Mouse (Mus musculus) skeletal muscle tissue, adult 2 months (tissue): ENCODE results near the gene Klrc1.
A peak's percentile ranks its signal among the peaks of the same experiment; 100 is the strongest.
"Not testable (repeated sequence)": the region's sequence is repeated elsewhere in the genome, so short reads cannot be mapped to it uniquely, and the experiment has no call there.

Source experiments
- DNase-seq: peaks from one replicate; pipeline ENCODE4 v3.0.0-alpha.2; 2012; ENCODE audit warnings: low read depth, low spot score

Gene Klrc1

DNA sequence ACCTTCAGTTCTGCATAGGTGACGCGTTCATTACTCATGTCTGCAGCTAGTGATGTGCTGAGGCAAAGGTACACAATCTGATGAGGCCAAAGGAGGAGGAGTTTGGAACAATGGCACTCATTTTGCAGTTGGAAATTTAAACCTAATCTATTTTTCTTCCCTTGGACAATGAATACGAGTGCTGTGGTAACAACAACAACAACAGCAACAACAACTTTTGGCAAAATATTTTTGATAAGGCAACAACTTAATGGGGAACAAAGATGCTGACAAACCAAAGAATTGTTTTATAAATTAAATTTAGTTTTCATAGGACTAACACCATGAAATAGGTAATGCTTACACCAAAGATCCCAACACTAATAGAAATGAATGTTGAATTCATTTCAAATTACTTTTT lies at the start of gene Klrc1:
Gene Klrc1 (minus strand): TSS at position 101 of the 400 bp plus-strand sequence.
- DNase-seq = no peak

GRCm38 (mm10) chr6:129727237-129727636 lies 48.5 kb upstream of the Klrc1 start:
- no peak for DNase-seq

- no peak for DNase-seq
Observed at GRCm38 (mm10) chr6:129721390-129721789, 42.6 kb upstream of the Klrc1 start.

GRCm38 (mm10) chr6:129720487-129720886 lies 41.7 kb upstream of the Klrc1 start:
- no peak for DNase-seq

DNA sequence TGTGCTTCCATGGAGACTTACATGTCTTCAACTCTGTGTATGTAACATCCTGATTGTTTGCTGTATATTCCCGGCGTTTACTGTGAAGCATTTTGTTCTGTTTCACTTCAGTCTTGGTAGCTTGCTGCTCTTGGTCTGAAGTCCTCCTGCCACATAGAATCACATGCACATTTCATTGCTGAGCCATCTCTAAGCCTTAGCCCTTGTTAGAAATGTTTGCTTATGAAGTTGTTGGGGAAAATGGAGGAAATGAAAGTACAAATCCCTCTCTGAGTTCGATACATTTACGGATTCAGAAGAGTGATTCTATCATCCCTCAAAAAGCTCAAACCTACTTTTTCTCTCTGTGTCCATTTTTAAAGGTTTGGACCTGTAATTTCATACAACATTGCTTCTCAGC lies 38.3 kb upstream of the Klrc1 start, which contains the start of gene Klri1:
Gene Klri1 (minus strand): TSS at position 101 of the 400 bp plus-strand sequence.
- no peak for DNase-seq

- DNase-seq = peak; percentile 21
Observed at GRCm38 (mm10) chr6:129713566-129713965, 34.8 kb upstream of the Klrc1 start.

GRCm38 (mm10) chr6:129691436-129691835 lies 12.7 kb upstream of the Klrc1 start:
- DNase-seq = not testable (repeated sequence)

GRCm38 (mm10) chr6:129680379-129680778 lies 1.6 kb upstream of the Klrc1 start:
- DNase-seq = no peak

- DNase-seq = not testable (repeated sequence)
Observed at GRCm38 (mm10) chr6:129661301-129661700, 17.5 kb downstream of the Klrc1 start.

- DNase-seq = not testable (repeated sequence)
Observed at GRCm38 (mm10) chr6:129660589-129660988, 18.2 kb downstream of the Klrc1 start, which contains the start of gene Klrc2. Gene Klrc2 (minus strand): TSS chr6:129660689.

DNA sequence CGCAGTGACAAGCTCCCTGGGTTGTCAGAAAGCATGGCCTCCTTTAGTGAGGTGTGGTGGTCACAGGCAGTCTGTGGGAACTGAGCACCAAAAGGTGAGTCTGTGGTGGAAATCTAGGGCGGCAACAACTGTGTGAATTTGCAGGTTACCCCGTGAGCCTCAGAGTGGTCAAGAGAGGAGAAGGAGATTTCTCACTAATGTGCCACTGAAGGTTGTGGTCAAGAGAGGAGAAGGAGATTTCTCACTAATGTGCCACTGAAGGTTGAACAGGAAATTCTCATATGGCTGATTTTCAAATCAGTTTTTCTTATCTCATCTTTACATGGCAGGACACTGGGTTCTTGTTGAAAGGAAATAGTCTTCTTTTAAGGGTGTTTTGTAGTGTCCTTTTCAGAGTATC lies 34.7 kb downstream of the Klrc1 start:
- not testable (repeated sequence) for DNase-seq

- DNase-seq = not testable (repeated sequence)
Observed at GRCm38 (mm10) chr6:129643237-129643636, 35.5 kb downstream of the Klrc1 start, which contains the start of gene Klrc3. Gene Klrc3 (minus strand): TSS chr6:129643337.

DNA sequence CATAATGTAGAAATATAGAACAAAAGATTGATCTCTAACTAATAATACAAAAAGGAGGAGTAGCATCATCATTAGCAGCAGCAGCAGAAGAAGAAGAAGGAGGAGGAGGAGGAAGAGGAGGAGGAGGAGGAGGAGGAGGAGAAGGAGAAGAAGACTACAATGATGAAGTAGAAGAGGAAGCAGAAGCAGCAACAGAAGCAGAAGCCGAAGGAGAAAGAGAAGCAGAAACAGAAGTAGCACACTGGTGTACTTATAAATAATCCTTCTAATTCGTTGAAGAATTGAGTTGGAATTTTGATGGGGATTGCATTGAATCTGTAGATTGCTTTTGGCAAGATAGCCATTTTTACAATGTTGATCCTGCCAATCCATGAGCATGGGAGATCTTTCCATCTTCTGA lies 47.7 kb downstream of the Klrc1 start:
- DNase-seq = not testable (repeated sequence)

DNA sequence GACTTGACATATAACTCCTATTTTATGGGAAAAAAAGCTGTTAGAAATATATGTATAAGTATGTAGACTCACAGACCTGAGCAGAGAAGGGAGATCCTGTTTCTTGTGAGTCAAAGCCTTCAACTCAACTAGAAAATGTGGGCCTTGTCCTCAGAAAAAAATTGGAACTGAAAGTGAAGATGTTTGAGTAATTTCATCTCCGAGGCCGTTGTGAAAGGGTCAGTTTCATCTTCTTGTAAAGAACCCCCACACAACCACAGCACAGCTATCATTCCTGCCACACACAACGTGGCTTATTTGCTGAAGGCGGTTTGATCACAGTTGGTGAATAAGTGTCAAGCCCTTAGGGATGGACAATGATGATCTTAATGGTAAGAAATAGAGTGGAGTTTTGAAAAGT lies 55.0 kb downstream of the Klrc1 start, which contains the start of gene Klrk1:
Gene Klrk1 (minus strand): TSS at position 130 of the 400 bp plus-strand sequence.
- no peak for DNase-seq
